Mouse (Mus musculus) thymus, postnatal 4 days (tissue): ENCODE data around the gene H2-M10.3.
A peak's percentile ranks its signal among the peaks of the same experiment; 100 is the strongest.
"Not testable (repeated sequence)": the region's sequence is repeated elsewhere in the genome, so short reads cannot be mapped to it uniquely, and the experiment has no call there.

Experiments used
- DNase-seq: peaks from one replicate; pipeline ENCODE4 v3.0.0; 2021

H2-M10.3 gene

DNA sequence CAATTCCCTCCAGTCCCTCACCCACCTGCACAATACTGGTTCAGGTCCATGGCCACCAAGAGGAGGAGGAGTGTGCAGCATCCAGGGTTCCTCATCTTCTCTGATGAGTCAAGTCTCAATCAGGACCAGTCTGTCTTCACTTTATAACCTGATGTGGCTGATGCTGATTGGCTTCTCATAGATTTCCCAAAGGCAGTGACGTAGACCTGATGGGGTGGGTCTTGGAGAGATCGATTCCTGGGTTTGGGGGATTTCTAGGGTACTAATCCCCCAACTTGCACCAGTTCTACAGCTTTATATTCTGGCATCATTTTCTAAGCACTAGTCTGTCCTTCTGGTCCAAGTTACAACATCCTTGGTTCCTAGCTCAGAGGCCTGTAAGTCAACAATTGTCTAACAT, at the start of gene H2-M10.3:
Gene H2-M10.3, minus strand, starts transcription at position 101 of the 400 bp plus-strand sequence.
- not testable (repeated sequence) for DNase-seq

DNA sequence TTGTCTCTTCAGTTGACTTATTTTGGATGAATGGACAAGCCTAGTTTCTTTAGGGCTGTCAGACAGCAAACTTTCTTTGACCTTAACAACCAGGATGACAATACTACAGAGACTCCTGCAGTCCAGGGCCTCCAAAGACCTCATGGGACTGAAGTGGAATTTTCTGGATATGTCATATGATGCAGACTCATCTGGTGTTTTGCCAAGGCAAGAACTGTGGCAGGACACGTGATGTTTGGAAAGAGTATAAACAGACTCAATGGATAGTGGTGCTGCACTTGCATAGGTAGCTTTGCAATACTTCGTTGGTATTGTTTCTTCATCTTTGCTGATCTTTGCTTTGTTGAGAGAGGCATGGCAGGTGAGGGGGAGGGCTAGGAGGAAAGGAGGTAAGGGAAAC, 49.2 kb upstream of the H2-M10.3 start:
- DNase-seq = no peak

DNA sequence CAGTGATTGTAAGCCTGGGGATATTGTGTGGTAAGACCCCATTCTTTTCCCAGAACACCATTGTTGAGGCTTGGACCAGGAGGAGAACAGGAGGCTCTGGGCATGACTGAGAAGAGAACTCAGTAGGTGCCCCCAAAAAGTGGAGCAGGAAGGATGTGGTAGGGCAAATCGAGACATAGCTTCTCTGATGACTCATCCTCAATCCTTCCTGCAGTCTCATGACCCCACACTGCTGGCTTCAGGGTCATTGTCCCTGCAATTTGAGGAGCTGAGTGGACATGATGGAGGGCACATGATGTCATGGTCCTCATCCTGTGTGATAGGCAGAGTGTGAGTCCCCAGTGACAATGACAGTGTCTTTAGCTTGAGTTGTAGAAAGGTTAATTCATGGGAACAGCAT, 47.2 kb upstream of the H2-M10.3 start:
- no peak for DNase-seq

DNA sequence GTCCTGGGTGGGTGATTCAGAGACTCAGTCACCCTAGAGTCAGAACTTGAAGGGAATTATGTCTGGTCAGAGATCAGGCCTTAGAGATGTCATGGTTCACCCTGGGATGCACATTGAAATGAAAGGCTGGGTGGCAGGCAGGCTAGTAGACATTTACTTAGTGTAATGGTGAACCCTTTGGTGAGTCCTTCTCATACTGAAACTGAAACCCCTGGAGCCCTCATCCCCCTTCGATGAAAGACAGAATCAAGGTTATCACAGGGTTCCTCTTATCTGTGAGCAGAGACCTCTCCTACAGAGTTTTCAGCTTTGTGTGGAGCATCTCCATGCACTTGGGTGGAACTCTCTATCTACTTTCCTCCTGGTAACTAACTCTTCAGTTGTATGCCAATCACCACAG, 46.1 kb upstream of the H2-M10.3 start:
- DNase-seq = no peak

DNA sequence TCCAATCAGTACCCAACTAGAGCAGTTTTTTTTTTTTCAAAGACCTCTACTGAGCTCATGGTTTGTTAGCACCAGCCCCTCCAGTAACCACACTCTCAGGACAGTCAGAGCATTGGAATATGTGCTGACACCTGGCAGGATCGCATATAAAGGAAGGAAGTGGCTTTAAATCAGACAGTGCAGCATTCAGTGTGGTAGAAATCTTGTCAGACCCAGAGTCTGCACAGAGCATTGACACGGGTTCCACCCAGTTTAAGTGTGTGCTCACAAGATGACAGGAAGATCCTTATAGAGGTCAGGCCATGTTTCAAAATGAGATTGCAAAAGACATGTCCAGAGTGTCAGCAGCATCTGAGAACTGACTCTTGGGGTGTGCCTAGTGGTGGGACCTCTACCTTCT, 21.7 kb upstream of the H2-M10.3 start:
- no peak for DNase-seq

DNA sequence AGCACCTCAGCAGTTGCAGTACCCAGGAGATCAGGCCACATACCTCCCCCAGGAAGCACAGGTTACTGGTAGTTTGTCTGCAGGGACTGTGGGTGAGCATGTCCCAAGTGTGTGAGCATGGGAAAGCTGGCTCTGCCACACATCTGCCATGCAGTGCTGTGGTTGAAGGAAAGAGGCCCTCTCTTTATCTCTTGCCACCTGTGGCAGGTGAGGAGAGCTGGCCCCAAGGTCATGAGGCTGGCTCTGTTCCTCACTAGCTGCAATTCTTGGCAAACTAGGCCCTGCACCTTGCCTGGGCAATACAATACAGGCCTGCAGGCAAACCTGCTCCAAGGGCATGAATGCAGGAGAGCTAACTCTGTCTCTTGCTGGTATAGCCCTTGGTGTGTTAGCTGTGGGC, 5.8 kb downstream of the H2-M10.3 start:
- DNase-seq = not testable (repeated sequence)

DNA sequence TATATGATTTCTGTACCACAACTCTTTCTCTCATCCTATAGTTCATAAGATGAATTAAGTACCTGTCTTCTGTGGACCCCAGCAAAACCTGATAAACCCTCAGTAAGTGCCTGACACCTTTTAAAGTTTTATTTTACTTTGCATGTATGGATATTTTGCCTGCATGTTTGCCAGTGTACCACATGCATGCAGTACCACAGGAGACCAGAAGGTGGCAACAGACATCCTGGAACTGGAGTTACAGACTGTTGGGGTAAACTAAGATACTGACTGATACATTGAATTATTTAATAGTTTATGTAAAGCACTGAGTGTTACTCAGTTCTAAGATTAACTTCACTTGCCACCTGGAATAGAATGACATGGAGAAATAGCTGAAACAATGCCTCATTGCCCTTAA, 10.7 kb downstream of the H2-M10.3 start:
- DNase-seq = peak; percentile 69

DNA sequence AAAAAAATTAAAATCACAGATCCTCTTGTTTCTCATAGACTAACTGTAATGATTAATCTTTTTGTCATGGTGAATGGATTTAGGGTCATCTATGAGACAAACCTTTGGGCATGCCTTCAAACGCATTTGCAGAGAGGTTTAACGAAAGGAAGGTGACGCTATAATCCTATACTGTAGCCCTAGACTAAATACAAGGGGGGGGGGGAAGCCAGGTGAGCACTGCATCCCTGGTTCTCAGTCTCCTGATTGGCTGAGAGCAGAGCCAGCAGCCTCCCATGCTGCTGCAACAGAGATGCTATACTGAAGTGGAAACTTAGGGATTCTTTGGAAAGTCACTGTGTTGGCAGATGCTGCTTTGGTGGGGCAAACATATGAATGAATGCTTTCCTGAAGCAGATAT, 12.5 kb downstream of the H2-M10.3 start:
- no peak for DNase-seq

DNA sequence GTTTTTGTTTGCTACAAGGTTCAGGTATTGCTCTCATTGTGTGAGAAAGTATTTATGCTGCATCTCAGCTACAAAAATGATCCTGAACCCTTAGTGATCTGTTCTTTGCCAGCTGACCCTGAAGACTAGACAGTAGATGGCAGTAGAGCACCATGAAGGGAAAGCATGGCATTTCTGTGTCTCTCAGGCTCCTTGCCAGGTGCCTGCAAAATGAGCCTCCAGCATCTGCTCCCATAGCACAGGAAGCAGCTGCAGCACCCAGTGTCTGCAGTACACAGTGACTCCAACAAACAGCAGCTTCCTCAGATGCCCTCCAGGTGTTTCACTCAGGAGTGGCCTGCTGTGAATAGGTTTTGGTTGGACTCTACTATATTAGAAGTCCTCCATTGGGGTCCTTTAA, 12.9 kb downstream of the H2-M10.3 start:
- DNase-seq = peak; percentile 58

DNA sequence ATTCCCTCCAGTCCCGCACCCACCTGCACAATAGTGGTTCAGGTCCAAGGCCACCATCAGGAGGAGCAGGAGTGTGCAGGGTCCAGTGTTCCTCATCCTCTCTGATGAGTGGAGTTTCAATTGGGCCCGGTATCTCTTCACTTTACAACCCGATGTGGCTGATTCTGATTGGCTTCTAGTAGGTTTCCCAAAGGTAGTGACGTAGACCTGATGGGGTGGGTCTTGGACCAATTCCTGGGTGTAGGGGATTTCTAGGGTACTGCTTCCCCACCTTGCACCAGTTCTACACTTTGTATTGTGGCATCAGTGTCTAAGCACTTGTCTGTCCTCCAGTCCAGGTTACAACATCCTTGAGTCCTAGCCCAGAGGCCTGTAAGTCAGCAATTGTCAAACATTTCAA, 42.2 kb downstream of the H2-M10.3 start, which contains the start of gene H2-M10.1:
Gene H2-M10.1, minus strand, starts transcription at position 101 of the 400 bp plus-strand sequence.
- DNase-seq = no peak

DNA sequence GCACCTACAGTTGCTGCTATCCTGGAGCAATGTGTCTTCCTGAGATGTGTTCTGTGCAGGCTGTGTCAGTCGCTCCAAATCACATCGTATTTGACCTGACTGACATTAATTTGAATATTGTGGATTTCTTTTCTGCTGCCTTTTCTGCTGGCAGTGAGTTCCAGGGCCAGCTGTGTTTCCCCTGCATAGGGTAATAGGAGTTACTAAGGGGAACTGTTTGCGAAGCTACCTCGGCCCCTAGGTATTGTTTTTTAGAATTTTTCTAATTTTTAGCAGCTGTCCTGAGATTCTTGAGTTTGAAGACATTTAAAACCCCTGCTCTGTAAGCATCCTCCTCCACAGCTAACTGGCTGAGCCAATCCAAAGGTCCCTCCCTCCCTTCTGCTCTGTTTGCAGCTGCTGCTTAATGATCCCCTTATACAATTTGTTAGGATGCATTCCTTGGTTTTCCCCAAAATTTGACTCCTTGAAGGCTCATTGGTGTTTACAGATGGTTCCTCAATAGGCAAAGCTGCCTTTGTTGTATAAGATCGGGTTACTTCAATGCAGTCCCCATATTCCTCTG, 52.4 kb downstream of the H2-M10.3 start:
- no peak for DNase-seq

DNA sequence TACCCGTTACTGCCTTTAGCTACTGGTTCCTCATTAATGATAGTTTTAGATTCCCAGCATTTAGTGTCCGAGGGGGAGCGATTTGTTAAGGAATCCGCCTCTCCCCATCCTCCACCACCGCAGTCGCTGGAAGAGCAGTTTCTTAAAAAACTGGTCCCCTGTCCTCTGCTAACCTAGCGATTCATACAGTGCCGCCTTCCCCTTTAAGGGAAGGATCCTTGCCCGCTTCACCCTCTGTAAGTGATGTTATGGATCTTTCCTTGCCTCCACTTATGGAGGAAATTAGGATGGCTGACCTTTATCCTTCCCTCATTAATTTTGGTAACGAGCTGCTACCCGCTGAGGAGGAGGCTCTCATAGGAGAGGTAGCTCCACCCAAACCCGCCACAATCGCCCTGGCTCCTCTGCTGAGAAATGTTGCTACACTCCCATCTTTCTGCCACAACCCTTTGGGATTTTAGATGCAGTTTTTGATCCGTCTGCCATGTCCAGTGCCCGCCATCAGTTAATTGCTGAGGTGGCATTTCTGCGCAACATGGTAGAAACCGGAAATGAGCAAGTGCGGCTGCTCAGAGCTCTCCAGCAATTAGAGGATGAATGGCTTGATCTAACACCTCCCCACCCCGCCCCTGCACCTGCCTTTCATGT, 53.1 kb downstream of the H2-M10.3 start:
- peak; percentile 69 for DNase-seq
